Mouse (Mus musculus) kidney, adult 11 months (tissue): ENCODE measurements around the gene Bzw1.

Experiments used
- DNase-seq: peaks from one replicate; pipeline ENCODE4 v3.0.0; 2022

Gene Bzw1

GRCm38 (mm10) chr1:58397731-58398130 lies 5.0 kb downstream of the Bzw1 start:
- DNase-seq = no peak

GRCm38 (mm10) chr1:58401396-58401795 lies 8.7 kb downstream of the Bzw1 start:
- no peak for DNase-seq

GRCm38 (mm10) chr1:58403745-58404144 lies 11.0 kb downstream of the Bzw1 start:
- DNase-seq = no peak

GRCm38 (mm10) chr1:58407321-58407720 lies 14.6 kb downstream of the Bzw1 start:
- no peak for DNase-seq

- DNase-seq = no peak
Measured at GRCm38 (mm10) chr1:58408141-58408540, 15.4 kb downstream of the Bzw1 start.

- no peak for DNase-seq
Measured at GRCm38 (mm10) chr1:58409553-58410197, 17.0 kb downstream of the Bzw1 start.

- no peak for DNase-seq
Measured at GRCm38 (mm10) chr1:58410198-58410588, 17.5 kb downstream of the Bzw1 start.

- no peak for DNase-seq
Measured at GRCm38 (mm10) chr1:58410776-58411175, 18.1 kb downstream of the Bzw1 start.

- DNase-seq = no peak
Measured at GRCm38 (mm10) chr1:58415442-58415841, 22.7 kb downstream of the Bzw1 start.

- no peak for DNase-seq
Measured at GRCm38 (mm10) chr1:58416048-58416447, 23.4 kb downstream of the Bzw1 start.

GRCm38 (mm10) chr1:58420032-58420431 lies 27.3 kb downstream of the Bzw1 start:
- DNase-seq = no peak

GRCm38 (mm10) chr1:58420961-58421360 lies 28.3 kb downstream of the Bzw1 start:
- DNase-seq = no peak

GRCm38 (mm10) chr1:58422879-58423278 lies 30.2 kb downstream of the Bzw1 start:
- peak; percentile 47 for DNase-seq

GRCm38 (mm10) chr1:58423371-58424248 lies 30.9 kb downstream of the Bzw1 start, which contains the start of gene Clk1:
Clk1 (minus strand) TSS chr1:58424066.
- peak; percentile 96 for DNase-seq

GRCm38 (mm10) chr1:58424551-58424950 lies 31.9 kb downstream of the Bzw1 start:
- no peak for DNase-seq

- DNase-seq = no peak
Measured at GRCm38 (mm10) chr1:58444691-58445090, 52.0 kb downstream of the Bzw1 start.

GRCm38 (mm10) chr1:58445143-58445722 lies 52.5 kb downstream of the Bzw1 start, which contains the start of the genes Nif3l1 and Ppil3:
Nif3l1 (plus strand) TSS chr1:58445151.
Ppil3 (minus strand) TSS chr1:58445486.
- peak; percentile 88 for DNase-seq

GRCm38 (mm10) chr1:58445861-58446260 lies 53.2 kb downstream of the Bzw1 start:
- no peak for DNase-seq

GRCm38 (mm10) chr1:58447766-58448165 lies 55.1 kb downstream of the Bzw1 start:
- peak; percentile 40 for DNase-seq

- DNase-seq = no peak
Measured at GRCm38 (mm10) chr1:58448396-58448795, 55.7 kb downstream of the Bzw1 start.

- no peak for DNase-seq
Measured at GRCm38 (mm10) chr1:58454316-58454715, 61.6 kb downstream of the Bzw1 start.
